Mouse (Mus musculus) heart, embryonic 11.5 days (tissue): ENCODE results near the gene Krtap3-3. TPM values are rescaled to one million over a fixed set of nuclear protein-coding genes. Genes with fewer than 3 reads are reported as not detected.
"Not testable (repeated sequence)": the region's sequence is repeated elsewhere in the genome, so short reads cannot be mapped to it uniquely, and the experiment has no call there.

Experiments used
- ATAC-seq: fragments of 200-750 bp; cut with Nextera tagmentation; replicated peaks from 2 replicates; pipeline ENCODE4 v1.8.0; 2017; ENCODE audit warnings: moderate library complexity; ENCODE audit not compliant: insufficient number of reproducible peaks, low FRiP score, low TSS enrichment
- H3K27ac ChIP-seq: fragments of 300-500 bp; sonication (generic); 2 replicates; pipeline ENCODE4 v1.5.1; 2014; ENCODE audit warnings: mild to moderate bottlenecking, low read depth, low read length
- H3K27me3 ChIP-seq: fragments of 300-500 bp; sonication (generic); 2 replicates; pipeline ENCODE4 v1.6.1; 2014; ENCODE audit warnings: mild to moderate bottlenecking, low read length, mixed read lengths; ENCODE audit not compliant: control insufficient read depth, insufficient read depth
- H3K36me3 ChIP-seq: fragments of 300-500 bp; sonication (generic); 2 replicates; pipeline ENCODE4 v1.6.1; 2014; ENCODE audit warnings: mild to moderate bottlenecking, low read length, moderate library complexity, mixed read lengths; ENCODE audit not compliant: control insufficient read depth, insufficient read depth
- H3K4me1 ChIP-seq: fragments of 300-500 bp; sonication (generic); 2 replicates; pipeline ENCODE4 v1.6.1; 2014; ENCODE audit warnings: low read length; ENCODE audit not compliant: control insufficient read depth, insufficient read depth
- H3K4me2 ChIP-seq: fragments of 300-500 bp; sonication (generic); 2 replicates; pipeline ENCODE4 v1.6.1; 2014; ENCODE audit warnings: mild to moderate bottlenecking, moderate library complexity
- H3K4me3 ChIP-seq: fragments of 300-500 bp; sonication (generic); 2 replicates; pipeline ENCODE4 v1.5.1; 2014; ENCODE audit warnings: low read depth, low read length
- H3K9ac ChIP-seq: fragments of 300-500 bp; sonication (generic); 2 replicates; pipeline ENCODE4 v1.6.1; 2014; ENCODE audit warnings: mild to moderate bottlenecking, low read depth, low read length, moderate library complexity
- H3K9me3 ChIP-seq: fragments of 300-500 bp; sonication (generic); replicated peaks from 2 replicates; pipeline ENCODE4 v1.6.1; 2016; ENCODE audit warnings: low read length; ENCODE audit not compliant: control insufficient read depth
- WGBS: fragments of 180-500 bp; shearing (Covaris S2); extraction: QIAGEN DNeasy Blood & Tissue Kit; methylation state at CpG from one replicate; pipeline ENCODE4 v1.1.7; 2014; ENCODE audit not compliant: insufficient replicate concordance; 5-methylcytosine and 5-hydroxymethylcytosine counted together
- polyA plus RNA-seq: library from polyadenylated mRNA; unstranded; fragments of >200 nt; fragmentation: Nextera tagmentation; extraction: Ambion mirVana; gene quantifications from 2 replicates; pipeline ENCODE4 v1.2.1, GENCODE M21; 2014

Gene Krtap3-3
- not detected in 2 replicates for polyA plus RNA-seq

DNA sequence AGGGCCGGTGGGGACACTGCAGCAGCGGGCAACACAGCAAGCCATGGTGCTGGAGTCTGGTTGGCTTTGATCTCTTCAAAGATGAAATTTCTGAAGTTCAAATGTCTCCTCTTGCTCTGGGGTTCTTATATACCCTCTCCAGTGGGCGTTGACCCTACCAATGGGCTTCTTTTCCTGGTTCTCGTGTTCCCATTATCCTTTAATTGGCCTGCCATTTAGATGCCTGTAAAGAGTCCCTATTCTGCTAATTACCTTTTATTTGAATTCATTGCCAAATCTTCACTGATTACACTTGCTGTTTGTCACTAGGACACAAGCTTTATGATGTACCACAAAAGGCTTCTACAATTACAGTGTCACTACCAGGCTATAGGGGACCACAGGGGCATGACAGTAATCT, at the start of gene Krtap3-3:
TSS of gene Krtap3-3 (minus strand) at position 101 of the 400 bp plus-strand sequence.
- Histone ChIP-seq H3K4me3 (no peak within 1 kb of the TSS), H3K27ac (no peak within 1 kb of the TSS), H3K9me3 (no peaks in the 10 kb centered on the region), H3K36me3 (no peaks in the 10 kb centered on the region), H3K4me2 (no peak within 1 kb of the TSS), H3K4me1 (no peaks in the 10 kb centered on the region), H3K27me3 (no peaks in the 10 kb centered on the region), H3K9ac (no peak within 1 kb of the TSS)
- ATAC-seq = no peak
- 76% methylated on average over 4 of the region's 4 CpGs for WGBS

DNA sequence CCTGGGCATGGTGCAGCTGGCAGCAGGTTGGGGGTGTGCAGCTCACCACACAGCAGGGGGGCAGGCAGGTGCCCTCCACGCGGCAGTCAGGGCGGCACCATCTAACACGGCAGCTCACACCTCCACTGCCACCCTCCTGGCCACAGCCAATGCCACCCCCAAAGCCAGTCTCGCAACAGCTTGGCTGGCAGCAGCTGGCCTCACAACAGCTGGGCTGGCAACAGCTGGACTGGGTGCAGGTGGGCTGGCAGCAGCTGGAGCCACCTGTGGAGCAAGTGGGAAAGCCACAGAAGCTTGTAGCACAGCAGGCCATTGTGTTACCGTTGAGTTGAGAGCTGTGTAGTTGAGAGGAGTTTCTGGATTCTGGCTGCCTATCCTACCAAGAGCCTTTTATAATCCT, 47.1 kb upstream of the Krtap3-3 start, which contains the start of gene Krtap9-3:
TSS of gene Krtap9-3 (minus strand) at position 364 of the 400 bp plus-strand sequence.
- not testable (repeated sequence) for H3K27ac ChIP-seq, ATAC-seq, H3K4me1 ChIP-seq, H3K4me2 ChIP-seq, H3K9me3 ChIP-seq, H3K36me3 ChIP-seq, H3K4me3 ChIP-seq, H3K27me3 ChIP-seq, H3K9ac ChIP-seq
- 73% methylated on average over 6 of the region's 6 CpGs for WGBS

DNA sequence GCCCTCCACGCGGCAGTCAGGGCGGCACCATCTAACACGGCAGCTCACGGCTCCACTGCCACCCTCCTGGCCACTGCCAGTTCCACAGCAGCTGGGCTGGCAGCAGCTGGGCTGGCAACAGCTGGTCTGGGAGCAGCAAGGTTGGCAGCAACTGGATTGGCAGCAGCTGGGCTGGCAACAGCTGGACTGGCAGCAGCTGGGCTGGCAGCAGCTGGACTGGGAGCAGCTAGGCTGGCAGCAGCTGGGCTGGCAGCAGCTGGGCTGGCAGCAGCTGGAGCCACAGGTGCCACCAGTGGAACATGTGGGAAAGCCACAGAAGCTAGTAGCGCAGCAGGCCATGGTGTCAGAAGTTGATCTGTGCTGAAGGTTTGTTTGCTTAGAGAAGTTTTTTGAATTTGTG, 40.3 kb upstream of the Krtap3-3 start, which contains the start of gene Krtap1-3:
TSS of gene Krtap1-3 (minus strand) at position 359 of the 400 bp plus-strand sequence.
- no peaks in the 10 kb centered on the region for H3K27me3 ChIP-seq
- no peak within 1 kb of the TSS for H3K4me2 ChIP-seq
- H3K9ac ChIP-seq = no peak within 1 kb of the TSS
- no peak within 1 kb of the TSS for H3K4me3 ChIP-seq
- no peak for ATAC-seq
- H3K36me3 ChIP-seq = no peaks in the 10 kb centered on the region
- H3K9me3 ChIP-seq = no peaks in the 10 kb centered on the region
- H3K4me1 ChIP-seq = no peaks in the 10 kb centered on the region
- H3K27ac ChIP-seq = no peak within 1 kb of the TSS
- WGBS = 68% methylated on average over 6 of the region's 6 CpGs

DNA sequence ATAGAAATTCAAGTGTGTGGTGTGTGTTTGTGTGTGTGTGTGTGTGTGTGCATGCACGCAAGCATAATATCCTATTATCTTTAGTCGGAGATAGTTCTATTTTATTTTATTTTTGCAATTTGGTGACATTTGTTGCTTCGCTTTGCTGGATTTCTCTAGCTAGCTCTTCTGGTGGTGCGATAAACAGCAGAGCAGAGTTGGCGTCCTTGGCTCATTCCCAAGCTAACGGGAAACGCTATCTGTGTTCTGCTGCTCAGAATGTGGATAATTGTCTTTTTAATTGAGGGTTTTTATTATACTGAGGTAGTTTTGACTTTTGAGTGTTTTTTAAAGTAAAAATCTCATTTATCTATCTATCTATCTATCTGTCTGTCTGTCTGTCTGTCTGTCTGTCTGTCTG, 34.4 kb upstream of the Krtap3-3 start:
- H3K9me3 ChIP-seq = no peaks in the 10 kb centered on the region
- ATAC-seq = no peak
- 86% methylated on average over 7 of the region's 7 CpGs for WGBS
- no peak overlapping the region for H3K9ac ChIP-seq
- H3K36me3 ChIP-seq = no peaks in the 10 kb centered on the region
- no peaks in the 10 kb centered on the region for H3K4me1 ChIP-seq
- no peak overlapping the region for H3K4me3 ChIP-seq
- no peak overlapping the region for H3K27ac ChIP-seq
- H3K27me3 ChIP-seq = no peaks in the 10 kb centered on the region
- H3K4me2 ChIP-seq = no peak overlapping the region

DNA sequence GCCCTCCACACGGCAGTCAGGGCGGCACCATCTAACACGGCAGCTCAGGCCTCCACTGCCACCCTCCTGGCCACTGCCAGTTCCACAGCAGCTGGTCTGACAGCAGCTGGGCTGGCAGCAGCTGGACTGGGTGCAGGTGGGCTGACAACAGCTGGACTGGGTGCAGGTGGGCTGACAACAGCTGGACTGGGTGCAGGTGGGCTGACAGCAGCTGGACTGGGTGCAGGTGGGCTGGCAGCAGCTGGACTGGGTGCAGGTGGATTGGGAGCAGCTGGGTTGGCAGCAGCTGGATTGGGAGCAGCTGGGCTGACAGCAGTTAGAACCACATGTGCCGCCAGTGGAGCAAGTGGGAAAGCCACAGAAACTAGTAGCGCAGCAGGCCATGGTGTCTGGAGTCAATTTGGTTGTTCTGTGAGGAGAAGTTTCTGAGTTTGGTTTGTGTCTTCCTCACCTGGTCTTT, 32.6 kb upstream of the Krtap3-3 start, which contains the start of gene Krtap1-4:
TSS of gene Krtap1-4 (minus strand) at position 410 of the 460 bp plus-strand sequence.
- no peaks in the 10 kb centered on the region for H3K36me3 ChIP-seq
- H3K4me2 ChIP-seq = no peak within 1 kb of the TSS
- no peaks in the 10 kb centered on the region for H3K9me3 ChIP-seq
- 73% methylated on average over 5 of the region's 5 CpGs for WGBS
- H3K4me3 ChIP-seq = no peak within 1 kb of the TSS
- no peak within 1 kb of the TSS for H3K27ac ChIP-seq
- no peak for ATAC-seq
- H3K9ac ChIP-seq = no peak within 1 kb of the TSS
- H3K4me1 ChIP-seq = no peaks in the 10 kb centered on the region
- H3K27me3 ChIP-seq = no peaks in the 10 kb centered on the region

DNA sequence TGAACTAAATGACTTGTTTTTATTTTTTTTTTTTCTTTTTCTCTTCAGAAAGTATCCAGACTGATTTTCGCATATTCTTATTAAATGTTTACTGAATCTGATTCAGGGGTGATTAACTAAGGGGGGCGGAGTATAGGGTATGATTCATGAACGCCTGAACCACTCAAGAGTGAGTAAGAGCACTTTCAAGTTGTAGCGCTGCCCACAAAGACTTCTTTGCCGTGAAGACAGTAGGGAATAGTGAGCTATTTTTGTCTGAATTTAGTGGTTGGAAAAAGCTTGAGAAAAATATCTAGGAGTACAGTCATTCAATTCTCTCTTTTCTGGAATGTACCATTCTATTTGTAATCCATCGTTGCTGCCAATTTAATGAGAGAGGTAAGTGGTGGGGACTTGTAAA, 30.9 kb upstream of the Krtap3-3 start:
- 74% methylated on average over 6 of the region's 6 CpGs for WGBS
- no peaks in the 10 kb centered on the region for H3K36me3 ChIP-seq
- no peak overlapping the region for H3K9ac ChIP-seq
- ATAC-seq = no peak
- no peaks in the 10 kb centered on the region for H3K27me3 ChIP-seq
- H3K4me2 ChIP-seq = no peak overlapping the region
- H3K27ac ChIP-seq = no peak overlapping the region
- no peak overlapping the region for H3K4me3 ChIP-seq
- no peaks in the 10 kb centered on the region for H3K9me3 ChIP-seq
- H3K4me1 ChIP-seq = no peaks in the 10 kb centered on the region

DNA sequence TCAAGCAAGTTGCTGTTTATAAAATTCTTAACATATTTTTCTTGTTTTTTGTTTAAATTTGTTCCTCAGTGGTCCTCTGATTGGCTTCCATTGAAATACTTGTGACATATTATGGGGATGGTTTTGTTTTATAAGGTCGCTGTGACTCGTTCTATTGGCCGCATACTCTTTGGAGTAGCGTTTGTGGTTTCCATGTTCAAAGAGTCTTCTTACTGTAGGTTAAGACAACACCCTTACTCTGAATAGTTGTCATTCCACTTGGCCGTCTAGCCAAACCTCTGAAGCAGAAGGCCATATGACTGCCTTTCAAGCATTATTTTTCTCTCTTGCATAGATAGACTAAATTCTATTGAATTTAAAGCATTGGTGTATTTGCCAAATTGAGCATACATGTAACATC, 30.4 kb upstream of the Krtap3-3 start:
- H3K9ac ChIP-seq = no peak overlapping the region
- no peaks in the 10 kb centered on the region for H3K9me3 ChIP-seq
- WGBS = 89% methylated on average over 5 of the region's 5 CpGs
- no peak overlapping the region for H3K4me2 ChIP-seq
- no peak for ATAC-seq
- H3K27me3 ChIP-seq = no peaks in the 10 kb centered on the region
- H3K4me1 ChIP-seq = no peaks in the 10 kb centered on the region
- H3K36me3 ChIP-seq = no peaks in the 10 kb centered on the region
- H3K27ac ChIP-seq = no peak overlapping the region
- H3K4me3 ChIP-seq = no peak overlapping the region

DNA sequence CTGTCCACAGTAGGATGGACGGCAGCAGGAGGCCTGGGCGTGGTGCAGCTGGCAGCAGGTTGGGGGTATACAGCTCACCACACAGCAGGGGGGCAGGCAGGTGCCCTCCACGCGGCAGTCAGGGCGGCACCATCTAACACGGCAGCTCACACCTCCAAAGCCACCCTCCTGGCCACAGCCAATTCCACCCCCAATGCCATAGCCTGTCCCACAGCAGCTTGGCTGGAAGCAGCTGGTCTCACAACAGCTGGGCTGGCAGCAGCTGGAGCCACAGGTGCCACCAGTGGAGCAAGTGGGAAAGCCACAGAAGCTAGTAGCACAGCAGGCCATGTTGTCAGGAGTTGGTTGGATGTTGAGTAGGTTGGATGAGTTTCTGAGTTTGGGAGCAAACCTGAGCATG, 30.0 kb upstream of the Krtap3-3 start, which contains the start of gene Krtap1-5:
TSS of gene Krtap1-5 (minus strand) at position 381 of the 400 bp plus-strand sequence.
- no peaks in the 10 kb centered on the region for H3K9me3 ChIP-seq
- H3K4me3 ChIP-seq = no peak within 1 kb of the TSS
- no peaks in the 10 kb centered on the region for H3K27me3 ChIP-seq
- H3K27ac ChIP-seq = no peak within 1 kb of the TSS
- H3K4me1 ChIP-seq = no peaks in the 10 kb centered on the region
- no peaks in the 10 kb centered on the region for H3K36me3 ChIP-seq
- no peak within 1 kb of the TSS for H3K9ac ChIP-seq
- 79% methylated on average over 6 of the region's 6 CpGs for WGBS
- ATAC-seq = no peak
- H3K4me2 ChIP-seq = no peak within 1 kb of the TSS

DNA sequence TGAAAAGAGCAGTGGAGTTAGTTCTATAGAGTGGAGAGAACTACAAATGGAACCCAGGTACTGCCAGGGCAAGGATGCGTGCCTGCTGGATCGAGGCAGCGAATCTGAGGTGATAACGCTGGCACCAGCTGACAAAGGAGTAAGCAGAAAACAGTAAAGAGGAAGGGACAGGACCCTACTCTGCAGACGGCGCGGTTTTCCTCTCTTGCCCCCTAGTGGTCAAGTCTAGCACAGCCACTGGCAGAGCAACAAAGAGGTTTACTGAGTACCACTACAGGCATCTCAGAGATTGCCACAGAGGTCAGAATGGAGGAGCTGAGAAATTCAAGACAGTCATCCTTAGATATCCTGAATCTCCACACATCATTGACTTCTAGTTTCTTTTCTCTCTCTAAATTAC, 23.4 kb upstream of the Krtap3-3 start:
- Histone ChIP-seq H3K27me3 (no peaks in the 10 kb centered on the region), H3K4me1 (no peaks in the 10 kb centered on the region), H3K9ac (no peak overlapping the region), H3K4me2 (peak overlapping the region; percentile 52), H3K9me3 (no peaks in the 10 kb centered on the region), H3K36me3 (no peaks in the 10 kb centered on the region), H3K4me3 (no peak overlapping the region), H3K27ac (no peak overlapping the region)
- no peak for ATAC-seq
- WGBS = 1% methylated on average over 7 of the region's 7 CpGs
